Mouse (Mus musculus): ENCODE measurements around the gene C1galt1. TPM values are rescaled to one million over a fixed set of nuclear protein-coding genes. Genes with fewer than 3 reads are reported as not detected.

Gene C1galt1
- polyA plus RNA-seq, 1 experiment from 2014 or later, result 1.6 TPM

DNA sequence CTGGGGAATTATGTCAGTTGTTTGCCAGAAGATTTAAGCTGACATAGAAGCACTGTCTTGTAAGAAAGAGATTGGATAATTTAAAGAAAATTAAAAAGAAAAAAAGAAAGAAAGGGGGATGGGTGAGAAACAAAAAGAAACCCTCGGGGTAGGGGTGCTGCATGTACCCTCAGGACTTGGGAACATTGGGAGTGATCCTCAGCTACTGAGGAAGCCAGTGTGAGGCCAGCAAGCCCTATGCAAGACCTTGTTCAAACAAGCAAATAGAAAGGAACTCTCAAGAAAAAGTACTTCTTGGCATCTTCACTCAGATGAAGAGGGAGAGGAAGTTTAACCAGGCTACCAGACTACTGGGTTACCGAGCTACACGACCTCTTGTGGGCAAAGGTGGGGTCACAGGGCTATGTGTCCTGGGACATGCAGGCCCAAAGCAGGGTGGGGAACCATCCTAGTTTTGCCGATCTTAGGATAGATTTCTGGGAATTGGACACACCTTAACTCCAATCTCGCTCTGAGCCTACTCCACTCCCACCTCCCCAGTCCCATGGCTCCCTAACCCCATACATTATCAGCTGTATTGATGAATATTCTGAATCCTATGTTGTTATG lies 12.1 kb downstream of the C1galt1 start:
- Histone ChIP-seq H3K4me3 (ENCODE audit: low read depth, low read length) (no peak overlapping the region), H3K36me3 (ENCODE audit: control insufficient read depth, insufficient read depth, low read length) (no peaks in the 10 kb centered on the region), H3K27ac (ENCODE audit: low read length) (no peak overlapping the region), H3K4me2 (ENCODE audit: low read length) (no peak overlapping the region), H3K9ac (ENCODE audit: low read depth, low read length) (no peak overlapping the region), H3K27me3 (ENCODE audit: control insufficient read depth, insufficient read depth, low read depth, low read length) (no peaks in the 10 kb centered on the region), H3K9me3 (replicated peaks; ENCODE audit: control insufficient read depth, low read length, poor library complexity, severe bottlenecking) (no peaks in the 10 kb centered on the region), H3K4me1 (ENCODE audit: control insufficient read depth, insufficient read depth, low read length) (no peaks in the 10 kb centered on the region)
- WGBS, result 76% methylated on average over 5 of the region's 5 CpGs
- no peak for ATAC-seq

DNA sequence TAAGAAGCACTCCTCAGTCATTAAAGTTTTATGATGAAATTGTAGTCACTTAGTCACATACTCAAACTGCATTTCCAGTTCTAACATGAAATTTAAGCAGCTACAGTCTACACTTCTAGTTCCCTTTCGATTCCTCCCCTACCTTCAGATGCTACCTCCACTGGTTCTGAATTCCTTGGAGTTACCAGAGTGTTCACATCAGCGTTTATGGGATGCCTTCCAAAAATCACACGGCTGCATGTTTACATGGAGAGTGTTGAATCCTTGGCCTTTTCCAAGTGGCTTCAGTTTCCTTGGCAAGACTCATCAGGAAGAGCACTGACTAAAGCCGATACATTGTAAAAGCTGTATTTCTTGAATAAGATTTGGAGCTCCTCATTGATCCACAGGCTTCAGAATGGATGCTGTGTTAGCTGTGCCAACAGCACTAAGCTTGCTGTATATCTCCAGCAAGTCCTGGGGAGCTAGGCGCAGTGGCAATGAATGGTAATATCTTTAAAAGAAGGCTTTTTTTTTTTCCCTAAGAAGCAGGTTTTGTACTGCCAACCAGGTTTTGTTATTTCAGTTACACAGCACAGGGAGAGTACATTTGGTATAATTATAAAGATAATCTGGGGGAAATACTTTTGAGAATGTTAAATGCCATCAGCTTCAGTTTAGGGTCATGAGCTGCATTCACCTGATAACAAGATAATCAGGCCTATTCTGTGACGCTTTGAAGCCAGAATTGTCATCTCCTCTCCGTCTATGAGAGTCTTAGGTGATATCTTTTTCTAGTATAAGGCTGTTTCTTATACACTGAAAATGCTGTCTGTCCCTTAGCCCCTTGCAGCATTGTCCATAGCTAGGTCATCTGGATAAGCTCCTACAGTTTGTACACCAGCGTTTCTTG lies 13.0 kb downstream of the C1galt1 start:
- Histone ChIP-seq H3K27ac (ENCODE audit: low read length) (no peak overlapping the region), H3K4me1 (ENCODE audit: control insufficient read depth, insufficient read depth, low read length) (no peaks in the 10 kb centered on the region), H3K36me3 (ENCODE audit: control insufficient read depth, insufficient read depth, low read length) (no peaks in the 10 kb centered on the region), H3K4me3 (ENCODE audit: low read depth, low read length) (no peak overlapping the region), H3K9ac (ENCODE audit: low read depth, low read length) (no peak overlapping the region), H3K4me2 (ENCODE audit: low read length) (no peak overlapping the region), H3K27me3 (ENCODE audit: control insufficient read depth, insufficient read depth, low read depth, low read length) (no peaks in the 10 kb centered on the region), H3K9me3 (replicated peaks; ENCODE audit: control insufficient read depth, low read length, poor library complexity, severe bottlenecking) (no peaks in the 10 kb centered on the region)
- WGBS, result 85% methylated on average over 8 of the region's 8 CpGs
- ATAC-seq, result no peak

DNA sequence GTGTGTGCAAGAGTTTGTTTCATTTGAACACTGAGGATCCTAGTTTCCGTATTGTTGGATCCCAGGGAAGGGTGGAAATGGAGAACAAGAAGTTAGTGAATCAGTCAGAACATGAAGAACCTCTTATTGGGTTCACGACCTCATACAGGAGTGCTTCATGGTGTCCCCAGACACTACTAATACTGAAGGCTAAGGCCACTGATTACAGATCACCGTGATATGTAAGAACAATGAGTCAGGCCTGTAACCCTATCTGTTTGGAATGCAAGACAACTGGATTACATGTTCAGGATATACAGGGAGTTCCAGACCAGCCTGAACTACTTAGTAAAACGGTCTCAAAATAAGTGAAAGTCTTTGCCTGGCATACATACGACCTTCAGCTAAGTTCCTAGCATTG lies 13.9 kb downstream of the C1galt1 start:
- Histone ChIP-seq H3K4me1 (ENCODE audit: control insufficient read depth, insufficient read depth, low read length) (no peaks in the 10 kb centered on the region), H3K27me3 (ENCODE audit: control insufficient read depth, insufficient read depth, low read depth, low read length) (no peaks in the 10 kb centered on the region), H3K4me2 (ENCODE audit: low read length) (no peak overlapping the region), H3K27ac (ENCODE audit: low read length) (no peak overlapping the region), H3K4me3 (ENCODE audit: low read depth, low read length) (no peak overlapping the region), H3K9ac (ENCODE audit: low read depth, low read length) (no peak overlapping the region), H3K9me3 (replicated peaks; ENCODE audit: control insufficient read depth, low read length, poor library complexity, severe bottlenecking) (no peaks in the 10 kb centered on the region), H3K36me3 (ENCODE audit: control insufficient read depth, insufficient read depth, low read length) (no peaks in the 10 kb centered on the region)
- no peak for ATAC-seq
- 82% methylated on average over 5 of the region's 5 CpGs for WGBS

DNA sequence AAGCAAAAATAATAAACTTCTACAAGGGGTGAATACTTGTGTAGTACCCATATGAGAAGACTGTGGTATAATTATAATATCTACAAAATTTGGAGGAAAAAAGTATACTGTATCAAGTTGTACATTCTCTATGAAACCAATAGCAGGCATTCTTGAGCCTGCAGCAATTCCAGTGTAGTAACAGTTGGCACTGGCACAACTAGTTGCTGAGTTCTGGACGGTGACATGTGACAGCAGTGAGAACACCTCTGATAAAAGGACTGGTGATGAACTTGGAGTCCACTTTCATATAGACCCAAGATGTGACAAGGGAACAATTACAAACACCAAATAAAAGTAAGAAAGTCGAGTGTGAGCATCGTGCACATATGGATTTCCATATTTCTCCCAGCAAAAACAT lies 14.5 kb downstream of the C1galt1 start:
- H3K27ac ChIP-seq (ENCODE audit: low read length), result no peak overlapping the region
- ATAC-seq, result no peak
- H3K4me3 ChIP-seq (ENCODE audit: low read depth, low read length), result no peak overlapping the region
- no peak overlapping the region for H3K4me2 ChIP-seq (ENCODE audit: low read length)
- no peak overlapping the region for H3K9ac ChIP-seq (ENCODE audit: low read depth, low read length)
- 93% methylated on average over 3 of the region's 3 CpGs for WGBS
- no peaks in the 10 kb centered on the region for H3K9me3 ChIP-seq (replicated peaks; ENCODE audit: control insufficient read depth, low read length, poor library complexity, severe bottlenecking)
- no peaks in the 10 kb centered on the region for H3K27me3 ChIP-seq (ENCODE audit: control insufficient read depth, insufficient read depth, low read depth, low read length)
- no peaks in the 10 kb centered on the region for H3K36me3 ChIP-seq (ENCODE audit: control insufficient read depth, insufficient read depth, low read length)
- H3K4me1 ChIP-seq (ENCODE audit: control insufficient read depth, insufficient read depth, low read length), result no peaks in the 10 kb centered on the region

DNA sequence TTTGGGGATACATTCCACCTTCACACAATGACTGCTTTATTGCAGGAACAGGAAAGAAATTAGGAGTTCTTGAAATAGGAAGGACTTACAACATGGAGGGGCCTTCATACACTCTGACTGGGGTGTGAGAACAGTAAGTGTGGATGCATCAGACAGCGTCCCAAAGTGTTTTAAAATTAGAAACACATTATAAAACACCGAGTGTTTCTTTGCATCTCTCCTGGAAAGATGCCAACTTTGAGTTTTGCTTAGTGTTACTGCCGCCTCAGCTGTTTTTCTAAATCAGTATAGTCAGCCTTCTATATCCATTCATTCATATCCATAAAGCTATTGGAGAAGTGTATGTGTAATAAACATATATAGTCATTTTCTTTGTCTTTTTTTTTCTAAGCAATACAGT lies 16.4 kb downstream of the C1galt1 start:
- 69% methylated on average over 3 of the region's 3 CpGs for WGBS
- ATAC-seq, result no peak
- no peaks in the 10 kb centered on the region for H3K9me3 ChIP-seq (replicated peaks; ENCODE audit: control insufficient read depth, low read length, poor library complexity, severe bottlenecking)
- no peaks in the 10 kb centered on the region for H3K36me3 ChIP-seq (ENCODE audit: control insufficient read depth, insufficient read depth, low read length)
- no peak overlapping the region for H3K4me2 ChIP-seq (ENCODE audit: low read length)
- no peak overlapping the region for H3K27ac ChIP-seq (ENCODE audit: low read length)
- H3K4me1 ChIP-seq (ENCODE audit: control insufficient read depth, insufficient read depth, low read length), result no peaks in the 10 kb centered on the region
- H3K27me3 ChIP-seq (ENCODE audit: control insufficient read depth, insufficient read depth, low read depth, low read length), result no peaks in the 10 kb centered on the region
- no peak overlapping the region for H3K9ac ChIP-seq (ENCODE audit: low read depth, low read length)
- no peak overlapping the region for H3K4me3 ChIP-seq (ENCODE audit: low read depth, low read length)

DNA sequence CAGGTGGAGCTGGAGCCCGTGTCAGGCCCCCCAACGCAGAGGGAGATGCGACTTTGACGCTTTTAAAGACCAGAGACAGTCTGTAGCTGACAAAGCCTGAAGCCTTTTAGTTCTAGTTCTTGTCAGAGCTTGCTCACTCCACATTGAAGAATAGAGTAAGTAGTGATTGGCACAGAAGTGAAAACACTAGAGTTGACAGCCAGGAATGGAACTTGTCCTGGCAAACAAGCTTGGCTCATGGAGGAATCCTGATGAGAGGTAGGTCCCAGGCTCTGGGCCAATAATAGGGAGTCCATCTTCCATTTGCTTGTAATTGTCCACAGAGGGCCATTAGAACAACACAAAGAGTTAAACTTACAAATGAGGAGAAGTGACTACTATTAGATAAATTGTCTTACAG lies 18.7 kb downstream of the C1galt1 start:
- no peaks in the 10 kb centered on the region for H3K4me1 ChIP-seq (ENCODE audit: control insufficient read depth, insufficient read depth, low read length)
- no peak overlapping the region for H3K4me2 ChIP-seq (ENCODE audit: low read length)
- no peak for ATAC-seq
- no peaks in the 10 kb centered on the region for H3K27me3 ChIP-seq (ENCODE audit: control insufficient read depth, insufficient read depth, low read depth, low read length)
- H3K4me3 ChIP-seq (ENCODE audit: low read depth, low read length), result no peak overlapping the region
- H3K27ac ChIP-seq (ENCODE audit: low read length), result no peak overlapping the region
- H3K36me3 ChIP-seq (ENCODE audit: control insufficient read depth, insufficient read depth, low read length), result 0 out of 2 replicates have a peak, but pooled peaks cover 2% of the 10 kb centered on the region
- H3K9ac ChIP-seq (ENCODE audit: low read depth, low read length), result no peak overlapping the region
- no peaks in the 10 kb centered on the region for H3K9me3 ChIP-seq (replicated peaks; ENCODE audit: control insufficient read depth, low read length, poor library complexity, severe bottlenecking)
- WGBS, result 90% methylated on average over 4 of the region's 4 CpGs

DNA sequence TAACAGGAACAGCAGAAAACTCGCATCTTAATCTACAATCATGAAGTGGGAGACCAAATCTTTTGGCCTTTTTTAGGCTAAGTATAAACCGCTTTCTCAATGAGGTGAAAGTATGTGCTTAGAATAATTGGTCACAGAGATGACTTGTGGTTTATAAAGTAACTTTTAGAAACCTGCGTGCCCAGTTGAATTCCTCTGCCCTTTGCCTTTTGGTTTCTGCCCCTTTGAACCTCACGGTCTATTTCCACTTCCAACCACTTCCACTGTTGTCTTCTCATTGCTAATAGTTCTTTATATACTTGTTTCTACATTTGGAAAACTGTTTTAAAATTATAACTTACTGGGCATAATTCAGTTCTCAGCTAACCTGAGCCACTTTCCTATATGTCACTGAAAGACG lies 32.2 kb downstream of the C1galt1 start:
- Histone ChIP-seq H3K27me3 (ENCODE audit: control insufficient read depth, insufficient read depth, low read depth, low read length) (no peaks in the 10 kb centered on the region), H3K9ac (ENCODE audit: low read depth, low read length) (no peak overlapping the region), H3K36me3 (ENCODE audit: control insufficient read depth, insufficient read depth, low read length) (no peaks in the 10 kb centered on the region), H3K4me2 (ENCODE audit: low read length) (no peak overlapping the region), H3K27ac (ENCODE audit: low read length) (no peak overlapping the region), H3K4me1 (ENCODE audit: control insufficient read depth, insufficient read depth, low read length) (no peaks in the 10 kb centered on the region), H3K9me3 (replicated peaks; ENCODE audit: control insufficient read depth, low read length, poor library complexity, severe bottlenecking) (no peaks in the 10 kb centered on the region), H3K4me3 (ENCODE audit: low read depth, low read length) (no peak overlapping the region)
- ATAC-seq, result no peak
- WGBS, result 95% methylated on average over 5 of the region's 5 CpGs

DNA sequence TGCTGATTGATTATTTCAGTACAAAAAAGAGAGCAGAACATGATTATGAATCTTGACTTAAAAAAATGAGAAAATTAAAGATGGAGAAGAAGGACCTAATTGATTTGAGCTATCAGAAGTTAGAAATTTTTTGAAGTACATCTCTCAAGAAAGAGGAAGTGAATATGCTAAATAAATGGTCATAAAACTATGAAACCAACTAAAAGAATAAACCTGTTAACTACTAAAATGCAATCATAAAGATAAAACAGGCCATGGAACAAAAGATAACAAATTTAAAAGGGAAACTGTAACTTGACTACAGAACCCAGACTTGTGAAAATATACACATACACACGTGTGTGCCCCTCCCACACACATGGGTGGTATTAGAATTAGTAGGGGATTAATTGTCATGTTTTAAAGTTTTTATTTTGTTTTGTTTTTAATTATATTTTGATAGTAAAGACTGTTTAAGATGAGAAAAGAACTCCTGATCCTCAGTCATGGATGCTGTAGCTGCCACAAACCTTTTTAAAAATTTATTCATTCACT lies 37.0 kb downstream of the C1galt1 start:
- H3K9me3 ChIP-seq (replicated peaks; ENCODE audit: control insufficient read depth, low read length, poor library complexity, severe bottlenecking), result no peaks in the 10 kb centered on the region
- 78% methylated on average over 1 of the region's 1 CpGs for WGBS
- no peak for ATAC-seq
- no peak overlapping the region for H3K27ac ChIP-seq (ENCODE audit: low read length)
- H3K36me3 ChIP-seq (ENCODE audit: control insufficient read depth, insufficient read depth, low read length), result no peaks in the 10 kb centered on the region
- H3K4me2 ChIP-seq (ENCODE audit: low read length), result no peak overlapping the region
- H3K9ac ChIP-seq (ENCODE audit: low read depth, low read length), result no peak overlapping the region
- no peaks in the 10 kb centered on the region for H3K4me1 ChIP-seq (ENCODE audit: control insufficient read depth, insufficient read depth, low read length)
- H3K4me3 ChIP-seq (ENCODE audit: low read depth, low read length), result no peak overlapping the region
- no peaks in the 10 kb centered on the region for H3K27me3 ChIP-seq (ENCODE audit: control insufficient read depth, insufficient read depth, low read depth, low read length)

DNA sequence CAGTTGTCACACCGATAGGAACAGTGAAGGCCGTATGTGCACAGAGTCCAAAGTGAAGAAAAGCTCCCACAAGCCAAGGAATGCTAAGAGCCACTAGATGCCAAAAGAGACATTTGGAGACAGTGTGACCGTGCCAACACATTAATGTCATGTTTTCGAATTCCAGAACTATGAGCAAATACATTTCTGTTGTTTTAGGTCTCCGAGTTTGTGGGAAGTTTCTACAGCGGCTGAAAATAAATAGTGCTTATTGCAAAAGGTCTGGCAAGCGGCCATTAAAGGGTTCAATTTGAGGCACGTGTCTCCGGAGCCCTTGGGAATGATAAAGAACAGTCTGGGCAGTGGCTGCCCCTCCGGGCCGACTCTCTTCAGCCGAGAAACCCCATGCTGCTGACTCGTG lies 37.9 kb downstream of the C1galt1 start:
- no peaks in the 10 kb centered on the region for H3K36me3 ChIP-seq (ENCODE audit: control insufficient read depth, insufficient read depth, low read length)
- no peaks in the 10 kb centered on the region for H3K9me3 ChIP-seq (replicated peaks; ENCODE audit: control insufficient read depth, low read length, poor library complexity, severe bottlenecking)
- H3K4me1 ChIP-seq (ENCODE audit: control insufficient read depth, insufficient read depth, low read length), result no peaks in the 10 kb centered on the region
- no peak for ATAC-seq
- no peak overlapping the region for H3K4me3 ChIP-seq (ENCODE audit: low read depth, low read length)
- WGBS, result 81% methylated on average over 13 of the region's 13 CpGs
- no peak overlapping the region for H3K27ac ChIP-seq (ENCODE audit: low read length)
- H3K27me3 ChIP-seq (ENCODE audit: control insufficient read depth, insufficient read depth, low read depth, low read length), result no peaks in the 10 kb centered on the region
- H3K4me2 ChIP-seq (ENCODE audit: low read length), result no peak overlapping the region
- H3K9ac ChIP-seq (ENCODE audit: low read depth, low read length), result no peak overlapping the region

Data from midbrain, embryonic 16.5 days (tissue).